Mouse (Mus musculus): Measurements from ENCODE around the gene Dnmt3l. TPM values are rescaled to one million over a fixed set of nuclear protein-coding genes. Genes with fewer than 3 reads are reported as not detected.

Dnmt3l gene
- polyA plus RNA-seq (2015; fragmentation: Illumina TruSeq; extraction: RNeasy Lipid Tissue Mini Kit (QIAGEN cat#74804); ENCODE audit: insufficient read depth, low replicate concordance), result not detected

GRCm38 (mm10) chr10:78041647-78042046, at the start of gene Dnmt3l:
TSS of gene Dnmt3l (plus strand) at chr10:78041947.

DNA sequence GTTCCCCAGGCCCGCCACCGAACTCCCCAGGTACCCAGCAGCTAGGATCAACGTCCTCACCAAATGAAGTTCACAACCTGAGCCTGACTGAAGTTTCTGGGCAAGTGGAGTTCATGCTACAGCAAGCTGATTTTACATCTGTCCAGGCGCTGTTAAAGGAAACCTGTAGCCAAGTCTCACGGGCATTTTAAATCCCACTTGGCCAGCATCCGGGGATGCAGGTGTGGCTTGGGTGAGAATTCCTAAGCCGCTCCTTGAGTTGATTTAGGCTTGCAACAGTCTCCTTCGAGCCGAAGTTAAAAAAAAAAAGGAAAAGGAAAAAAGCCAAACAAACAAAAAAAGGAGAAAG, 31.8 kb upstream of the Dnmt3l start, which contains the start of gene Pfkl:
Gene Pfkl, minus strand, starts transcription at position 139 of the 349 bp plus-strand sequence.

GRCm38 (mm10) chr10:78043406-78043836, 1.7 kb downstream of the Dnmt3l start, which contains the start of gene Aire:
TSS of gene Aire (minus strand) at chr10:78043610.

DNA sequence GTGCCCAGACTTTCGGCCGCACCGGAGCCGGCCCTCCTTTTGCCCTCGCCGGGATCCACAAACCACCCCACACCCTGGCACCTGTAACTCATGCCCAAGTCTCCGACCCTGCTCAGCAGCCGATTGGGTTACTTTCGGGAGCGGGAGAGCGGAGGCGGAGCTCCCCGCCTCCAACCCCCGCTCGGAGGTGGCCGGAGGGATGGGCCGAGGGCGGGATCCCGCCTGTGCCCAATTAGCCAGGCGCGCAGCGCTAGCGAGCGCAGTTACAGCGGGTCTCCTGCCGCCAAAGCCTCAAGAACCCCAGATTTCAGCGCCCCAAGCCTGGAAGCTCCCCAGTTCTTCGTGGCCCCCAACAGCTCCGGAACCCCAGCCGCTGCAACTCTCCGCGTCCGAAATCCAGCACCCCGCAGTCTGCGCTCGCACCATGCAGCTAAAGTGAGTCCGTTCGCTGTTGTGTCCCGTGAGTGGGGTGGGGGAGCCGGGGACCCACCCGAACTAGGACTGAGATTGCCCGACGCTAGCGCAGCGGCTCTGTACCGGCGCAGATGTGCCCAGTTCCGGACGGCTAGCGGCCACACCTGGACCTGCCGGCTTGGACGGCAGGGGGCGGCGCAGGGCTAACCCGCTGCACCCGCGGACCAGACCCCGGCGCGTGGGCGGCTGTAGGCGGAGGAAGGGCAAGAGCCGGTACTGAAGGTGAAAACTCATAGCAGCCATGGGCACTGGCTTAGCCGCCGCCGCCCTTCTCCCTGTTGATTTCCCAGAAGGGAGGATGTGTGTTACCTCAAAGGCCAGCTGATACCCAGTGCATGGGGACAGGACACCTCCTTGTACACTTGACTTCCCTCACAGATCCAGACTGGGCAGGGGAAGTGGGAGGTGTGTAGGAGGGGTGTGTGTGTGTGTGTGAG, 27.6 kb downstream of the Dnmt3l start, which contains the start of gene Icosl:
Gene Icosl, plus strand, starts transcription at position 202 of the 911 bp plus-strand sequence.

Other genes starting within 250 kb of the Dnmt3l start
- gene Gm9639, start 246.9 kb upstream of the Dnmt3l start, polyA plus RNA-seq (2015; fragmentation: Illumina TruSeq; extraction: RNeasy Lipid Tissue Mini Kit (QIAGEN cat#74804); ENCODE audit: insufficient read depth, low replicate concordance), result not detected
- not detected for gene Gm19668, start 242.8 kb upstream of the Dnmt3l start, polyA plus RNA-seq (2015; fragmentation: Illumina TruSeq; extraction: RNeasy Lipid Tissue Mini Kit (QIAGEN cat#74804); ENCODE audit: insufficient read depth, low replicate concordance)
- gene Gm9507, start 230.1 kb upstream of the Dnmt3l start, polyA plus RNA-seq (2015; fragmentation: Illumina TruSeq; extraction: RNeasy Lipid Tissue Mini Kit (QIAGEN cat#74804); ENCODE audit: insufficient read depth, low replicate concordance), result not detected
- not detected for gene Gm2696, start 227.3 kb upstream of the Dnmt3l start, polyA plus RNA-seq (2015; fragmentation: Illumina TruSeq; extraction: RNeasy Lipid Tissue Mini Kit (QIAGEN cat#74804); ENCODE audit: insufficient read depth, low replicate concordance)
- gene Krtap10-4, start 214.9 kb upstream of the Dnmt3l start, polyA plus RNA-seq (2015; fragmentation: Illumina TruSeq; extraction: RNeasy Lipid Tissue Mini Kit (QIAGEN cat#74804); ENCODE audit: insufficient read depth, low replicate concordance), result not detected
- gene Krtap10-10, start 206.0 kb upstream of the Dnmt3l start, polyA plus RNA-seq (2015; fragmentation: Illumina TruSeq; extraction: RNeasy Lipid Tissue Mini Kit (QIAGEN cat#74804); ENCODE audit: insufficient read depth, low replicate concordance), result not detected
- not detected for gene Gm36176, start 195.1 kb upstream of the Dnmt3l start, polyA plus RNA-seq (2015; fragmentation: Illumina TruSeq; extraction: RNeasy Lipid Tissue Mini Kit (QIAGEN cat#74804); ENCODE audit: insufficient read depth, low replicate concordance)
- gene Gm10318, start 189.1 kb upstream of the Dnmt3l start, polyA plus RNA-seq (2015; fragmentation: Illumina TruSeq; extraction: RNeasy Lipid Tissue Mini Kit (QIAGEN cat#74804); ENCODE audit: insufficient read depth, low replicate concordance), result not detected
- gene Gm3285, start 180.0 kb upstream of the Dnmt3l start, polyA plus RNA-seq (2015; fragmentation: Illumina TruSeq; extraction: RNeasy Lipid Tissue Mini Kit (QIAGEN cat#74804); ENCODE audit: insufficient read depth, low replicate concordance), result not detected
- 1.2 TPM for gene Lrrc3, start 139.4 kb upstream of the Dnmt3l start, polyA plus RNA-seq (2015; fragmentation: Illumina TruSeq; extraction: RNeasy Lipid Tissue Mini Kit (QIAGEN cat#74804); ENCODE audit: insufficient read depth, low replicate concordance)
- 66.5 TPM for gene Trpm2, start 71.4 kb upstream of the Dnmt3l start, polyA plus RNA-seq (2015; fragmentation: Illumina TruSeq; extraction: RNeasy Lipid Tissue Mini Kit (QIAGEN cat#74804); ENCODE audit: insufficient read depth, low replicate concordance)
- 4.4 TPM for gene 1810043G02Rik, start 63.4 kb upstream of the Dnmt3l start, polyA plus RNA-seq (2015; fragmentation: Illumina TruSeq; extraction: RNeasy Lipid Tissue Mini Kit (QIAGEN cat#74804); ENCODE audit: insufficient read depth, low replicate concordance)
- gene Pfkl, start 31.9 kb upstream of the Dnmt3l start, polyA plus RNA-seq (2015; fragmentation: Illumina TruSeq; extraction: RNeasy Lipid Tissue Mini Kit (QIAGEN cat#74804); ENCODE audit: insufficient read depth, low replicate concordance), result 8.5 TPM
- gene Aire, start 1.7 kb downstream of the Dnmt3l start, polyA plus RNA-seq (2015; fragmentation: Illumina TruSeq; extraction: RNeasy Lipid Tissue Mini Kit (QIAGEN cat#74804); ENCODE audit: insufficient read depth, low replicate concordance), result 1.9 TPM
- gene Icosl, start 27.4 kb downstream of the Dnmt3l start, polyA plus RNA-seq (2015; fragmentation: Illumina TruSeq; extraction: RNeasy Lipid Tissue Mini Kit (QIAGEN cat#74804); ENCODE audit: insufficient read depth, low replicate concordance), result 222 TPM
- 16.5 TPM for gene D10Jhu81e, start 127.8 kb downstream of the Dnmt3l start, polyA plus RNA-seq (2015; fragmentation: Illumina TruSeq; extraction: RNeasy Lipid Tissue Mini Kit (QIAGEN cat#74804); ENCODE audit: insufficient read depth, low replicate concordance)
- 14.7 TPM for gene Pwp2, start 143.2 kb downstream of the Dnmt3l start, polyA plus RNA-seq (2015; fragmentation: Illumina TruSeq; extraction: RNeasy Lipid Tissue Mini Kit (QIAGEN cat#74804); ENCODE audit: insufficient read depth, low replicate concordance)
- gene Trappc10, start 202.7 kb downstream of the Dnmt3l start, polyA plus RNA-seq (2015; fragmentation: Illumina TruSeq; extraction: RNeasy Lipid Tissue Mini Kit (QIAGEN cat#74804); ENCODE audit: insufficient read depth, low replicate concordance), result 37.9 TPM

Measured in spleen, adult 10 weeks (tissue).